Mouse (Mus musculus) midbrain, embryonic 12.5 days (tissue): ENCODE data around the gene 4930539E08Rik. TPM values are rescaled to one million over a fixed set of nuclear protein-coding genes. Genes with fewer than 3 reads are reported as not detected.

Source experiments
- ATAC-seq: fragments of 200-750 bp; cut with Nextera tagmentation; 2 replicates; pipeline ENCODE4 v1.8.0; 2017; ENCODE audit warnings: low read depth, moderate TSS enrichment, moderate library complexity; ENCODE audit not compliant: low FRiP score
- H3K27ac ChIP-seq: fragments of 300-500 bp; sonication (generic); replicated peaks from 2 replicates; pipeline ENCODE4 v1.5.1; 2016; ENCODE audit warnings: mild to moderate bottlenecking
- H3K27me3 ChIP-seq: fragments of 300-500 bp; sonication (generic); 2 replicates; pipeline ENCODE4 v1.6.1; 2016; ENCODE audit warnings: mild to moderate bottlenecking
- H3K36me3 ChIP-seq: fragments of 300-500 bp; sonication (generic); 2 replicates; pipeline ENCODE4 v1.6.1; 2016
- H3K4me1 ChIP-seq: fragments of 300-500 bp; sonication (generic); 2 replicates; pipeline ENCODE4 v1.6.1; 2016
- H3K4me2 ChIP-seq: fragments of 300-500 bp; sonication (generic); replicated peaks from 2 replicates; pipeline ENCODE4 v1.6.1; 2016; ENCODE audit warnings: mild to moderate bottlenecking, moderate library complexity
- H3K4me3 ChIP-seq: fragments of 300-500 bp; sonication (generic); 2 replicates; pipeline ENCODE4 v1.5.1; 2016; ENCODE audit warnings: mild to moderate bottlenecking
- H3K9ac ChIP-seq: fragments of 300-500 bp; sonication (generic); replicated peaks from 2 replicates; pipeline ENCODE4 v1.6.1; 2016; ENCODE audit warnings: mild to moderate bottlenecking, moderate library complexity
- H3K9me3 ChIP-seq: fragments of 300-500 bp; sonication (generic); 2 replicates; pipeline ENCODE4 v1.6.1; 2016; ENCODE audit warnings: mild to moderate bottlenecking
- WGBS: fragments of 180-500 bp; shearing (Covaris S2); methylation state at CpG from one replicate; pipeline ENCODE4 v1.1.7; 2016; 5-methylcytosine and 5-hydroxymethylcytosine counted together
- polyA plus RNA-seq: library from polyadenylated mRNA; unstranded; fragments of >200 nt; fragmentation: Nextera tagmentation; extraction: Ambion mirVana; gene quantifications from 2 replicates; pipeline ENCODE4 v1.2.1, GENCODE M21; 2016

The 4930539E08Rik gene
- polyA plus RNA-seq, result 0.15 and 0.26 TPM in 2 replicates

DNA sequence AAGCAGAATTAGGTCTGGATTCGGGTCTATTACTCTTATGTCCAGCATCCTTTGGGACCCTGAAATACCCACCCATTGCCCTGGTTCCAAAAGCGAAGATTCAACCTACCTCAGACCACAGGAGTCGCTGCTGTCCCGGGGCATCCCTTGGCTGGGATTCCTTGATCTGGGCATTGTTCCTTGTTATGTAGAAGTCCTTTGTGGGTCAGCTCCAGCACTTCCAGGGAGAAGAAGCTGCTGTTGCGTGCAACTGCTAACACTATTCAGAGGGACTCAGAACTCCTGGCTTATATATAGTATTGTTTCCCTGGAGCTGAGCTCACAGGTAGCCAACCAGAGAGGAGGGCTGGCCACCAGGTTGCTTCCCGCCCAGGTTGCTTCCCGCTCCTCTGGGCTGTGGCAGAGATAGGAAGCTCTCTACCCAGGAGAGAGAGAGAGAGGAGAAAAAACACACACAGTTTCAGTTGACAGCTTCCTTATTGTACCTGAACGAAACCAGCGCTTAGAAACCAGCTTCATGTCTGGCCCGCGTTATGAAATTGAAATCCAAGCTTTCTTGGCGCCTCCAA lies at the start of gene 4930539E08Rik:
4930539E08Rik (minus strand) TSS at position 265 of the 569 bp plus-strand sequence.
- Histone ChIP-seq H3K36me3 (no peaks in the 10 kb centered on the region), H3K27me3 (peaks cover 5% of the 10 kb centered on the region), H3K4me2 (no peak within 1 kb of the TSS), H3K9ac (no peak within 1 kb of the TSS), H3K27ac (no peak within 1 kb of the TSS), H3K9me3 (no peaks in the 10 kb centered on the region), H3K4me3 (no peak within 1 kb of the TSS), H3K4me1 (no peaks in the 10 kb centered on the region)
- no peak for ATAC-seq
- 67% methylated on average over 12 of the region's 12 CpGs for WGBS

DNA sequence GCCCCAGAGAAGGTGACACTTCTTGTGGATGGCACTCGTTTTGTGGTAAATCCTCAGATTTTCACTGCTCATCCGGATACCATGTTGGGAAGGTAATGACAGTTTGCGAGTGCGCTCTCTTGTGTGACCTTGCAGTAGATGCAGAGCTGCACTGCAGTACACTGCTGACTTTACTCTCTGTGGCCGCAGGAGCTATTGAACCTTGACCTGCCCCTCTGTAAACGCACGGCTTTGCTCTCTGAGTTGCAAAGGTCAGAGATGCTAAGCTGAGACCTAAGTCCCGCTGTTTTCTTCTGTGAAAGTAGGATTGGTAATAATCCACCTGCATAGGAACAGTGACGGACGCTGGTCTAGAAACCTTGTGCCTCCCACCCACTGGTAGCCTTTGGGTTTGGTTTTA lies 46.5 kb upstream of the 4930539E08Rik start:
- no peak overlapping the region for H3K4me3 ChIP-seq
- no peak overlapping the region for H3K27ac ChIP-seq
- 81% methylated on average over 10 of the region's 10 CpGs for WGBS
- H3K36me3 ChIP-seq, result peaks cover 64% of the 10 kb centered on the region
- no peak overlapping the region for H3K9ac ChIP-seq
- no peaks in the 10 kb centered on the region for H3K27me3 ChIP-seq
- no peak overlapping the region for H3K4me2 ChIP-seq
- H3K4me1 ChIP-seq, result no peaks in the 10 kb centered on the region
- no peaks in the 10 kb centered on the region for H3K9me3 ChIP-seq
- no peak for ATAC-seq

DNA sequence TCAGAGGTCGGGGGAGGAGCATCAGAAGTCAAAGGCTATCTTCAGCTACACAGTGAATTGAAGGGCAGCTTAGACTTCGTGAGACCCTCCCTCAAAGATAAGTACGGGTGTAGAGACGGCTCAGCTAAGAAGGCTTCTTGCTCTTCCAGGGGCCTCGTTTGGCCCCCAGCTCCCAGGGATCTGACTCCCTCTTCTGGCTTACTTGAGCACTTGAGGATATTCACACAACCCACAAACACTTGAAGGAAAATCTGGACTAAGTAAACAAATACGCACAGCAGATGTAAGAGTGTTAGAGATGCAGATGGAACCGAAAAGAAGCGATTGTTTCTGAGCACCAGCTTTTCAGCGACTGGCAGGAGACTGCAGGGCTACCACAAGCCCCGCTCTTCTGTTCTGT lies 45.5 kb upstream of the 4930539E08Rik start:
- Histone ChIP-seq H3K9me3 (no peaks in the 10 kb centered on the region), H3K4me1 (no peaks in the 10 kb centered on the region), H3K36me3 (peaks cover 59% of the 10 kb centered on the region), H3K27me3 (no peaks in the 10 kb centered on the region), H3K27ac (no peak overlapping the region), H3K4me2 (no peak overlapping the region), H3K4me3 (no peak overlapping the region), H3K9ac (no peak overlapping the region)
- ATAC-seq, result no peak
- 69% methylated on average over 10 of the region's 10 CpGs for WGBS

DNA sequence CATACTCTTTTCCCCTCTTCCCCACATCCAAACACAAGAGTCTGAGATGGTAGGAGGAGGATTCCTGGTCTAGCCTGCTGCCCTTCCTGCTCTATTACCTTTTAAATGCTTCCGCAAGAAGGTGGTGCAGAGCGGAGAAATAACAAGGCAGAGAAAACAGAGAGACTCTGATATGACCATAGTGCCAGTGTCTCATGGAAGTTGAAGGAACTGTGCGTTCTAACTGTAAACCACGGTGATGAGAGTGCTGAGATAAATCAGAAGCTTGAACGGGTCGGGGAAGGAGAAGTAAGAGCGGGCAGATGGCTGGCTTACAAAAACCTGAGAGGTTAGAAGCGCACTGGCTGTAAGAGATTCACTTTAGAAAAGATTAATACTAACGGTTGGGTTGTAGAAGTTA lies 39.3 kb upstream of the 4930539E08Rik start:
- Histone ChIP-seq H3K36me3 (peaks cover 15% of the 10 kb centered on the region), H3K4me1 (peaks cover 21% of the 10 kb centered on the region), H3K9me3 (no peaks in the 10 kb centered on the region), H3K4me3 (peak overlapping the region; percentile 7), H3K27me3 (no peaks in the 10 kb centered on the region), H3K4me2 (peak overlapping the region; percentile 74), H3K27ac (no peak overlapping the region), H3K9ac (no peak overlapping the region)
- WGBS, result 99% methylated on average over 9 of the region's 9 CpGs
- ATAC-seq, result no peak

DNA sequence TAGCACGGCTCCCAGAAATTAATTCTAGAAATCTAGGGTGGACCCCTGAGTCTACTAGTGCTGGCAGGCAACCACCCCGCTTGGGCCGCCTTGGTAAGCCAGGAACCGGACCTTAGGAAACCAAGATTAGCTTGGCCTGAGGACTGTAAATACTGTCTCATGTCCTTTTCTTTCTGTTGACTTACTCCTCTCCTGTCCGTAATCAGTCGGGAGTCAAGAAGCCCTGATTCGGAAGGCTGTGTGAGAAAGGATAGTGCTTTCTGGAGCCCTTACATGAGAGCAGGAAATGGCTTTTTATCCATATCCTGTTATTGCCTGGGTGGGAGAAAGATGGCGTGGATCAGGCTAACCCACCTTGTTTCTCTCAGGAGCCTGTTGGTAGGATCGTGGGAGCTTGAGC lies 38.1 kb upstream of the 4930539E08Rik start:
- Histone ChIP-seq H3K4me3 (peak overlapping the region; percentile 70), H3K4me2 (peak overlapping the region; percentile 74), H3K27me3 (no peaks in the 10 kb centered on the region), H3K9me3 (no peaks in the 10 kb centered on the region), H3K27ac (peak overlapping the region; percentile 10), H3K9ac (peak overlapping the region; percentile 75), H3K36me3 (peaks cover 13% of the 10 kb centered on the region), H3K4me1 (peaks cover 21% of the 10 kb centered on the region)
- WGBS, result 33% methylated on average over 9 of the region's 9 CpGs
- ATAC-seq, result no peak

DNA sequence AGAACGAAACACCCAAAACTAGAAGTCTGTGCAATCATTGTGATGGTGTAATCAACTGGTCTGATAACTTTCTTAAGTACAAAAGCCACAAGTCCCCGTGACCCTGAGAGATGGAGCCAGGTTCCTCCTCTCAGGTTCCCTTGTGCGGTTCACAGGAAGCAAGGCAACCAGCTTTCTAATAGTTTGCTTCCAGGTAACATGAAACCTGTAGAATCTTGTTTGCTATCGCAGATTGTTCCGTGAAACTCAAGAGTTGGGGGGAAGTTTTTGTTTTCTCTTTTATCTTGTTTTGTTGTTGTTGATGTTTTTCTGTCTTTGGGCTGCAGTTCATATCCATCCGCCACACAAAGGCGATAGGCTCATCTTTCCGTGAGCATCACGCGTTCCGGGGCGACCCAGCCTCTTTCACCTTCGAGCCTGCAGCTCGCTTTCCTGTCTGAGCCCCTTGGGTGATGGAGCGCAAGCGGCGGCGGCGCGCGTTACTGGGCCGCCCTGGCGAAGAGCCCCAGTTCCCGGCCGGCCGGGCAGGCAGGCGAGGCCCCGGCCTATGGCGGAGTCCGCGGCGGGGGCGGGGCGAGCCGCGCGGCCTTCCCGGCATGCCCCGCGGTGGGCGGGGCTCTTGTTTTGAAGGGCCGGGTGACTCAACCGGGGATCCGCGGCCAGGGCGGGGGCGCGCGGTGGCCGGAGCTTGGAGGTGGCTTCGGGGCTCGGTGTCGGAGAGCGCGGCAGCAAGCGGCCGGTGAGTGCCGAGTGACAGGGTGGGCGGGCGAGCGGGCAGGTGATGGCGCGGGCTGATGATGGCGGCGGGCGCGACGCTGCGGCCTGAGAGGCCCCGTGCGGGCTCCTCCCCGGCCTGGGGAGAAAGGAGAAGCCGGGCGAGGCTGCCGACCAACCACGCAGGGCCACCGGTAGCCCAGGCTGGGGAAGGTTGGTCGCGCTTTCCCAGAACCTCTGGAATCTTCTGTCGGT lies 37.0 kb upstream of the 4930539E08Rik start, which contains the start of gene Kctd20:
Kctd20 (plus strand) TSS at position 120 of the 969 bp plus-strand sequence.
- WGBS, result 1% methylated on average over 80 of the region's 80 CpGs
- peak within 1 kb of the TSS; percentile 94 for H3K27ac ChIP-seq

DNA sequence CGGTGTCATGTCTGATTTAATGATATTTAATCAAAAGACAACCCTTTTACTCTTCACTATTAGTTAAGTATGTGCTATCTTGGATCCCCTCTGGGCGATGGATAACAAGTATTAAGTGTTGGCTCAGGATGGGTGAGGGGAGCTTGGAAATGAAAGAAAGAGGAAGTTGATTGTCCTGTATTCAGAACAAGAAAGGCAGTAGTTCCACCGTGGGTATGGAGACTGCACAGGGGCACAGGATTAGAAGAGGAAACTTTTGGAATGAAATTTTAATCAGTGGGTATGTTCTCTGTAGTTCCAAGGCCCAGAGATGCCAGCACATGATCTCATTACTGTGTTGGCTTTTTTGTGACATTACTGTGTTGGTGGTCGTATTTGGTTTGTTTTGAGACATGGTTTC lies 35.6 kb upstream of the 4930539E08Rik start:
- Histone ChIP-seq H3K9ac (no peak overlapping the region), H3K36me3 (no peaks in the 10 kb centered on the region), H3K4me3 (no peak overlapping the region), H3K27me3 (no peaks in the 10 kb centered on the region), H3K4me1 (peaks cover 21% of the 10 kb centered on the region), H3K4me2 (no peak overlapping the region), H3K27ac (no peak overlapping the region), H3K9me3 (peaks cover 6% of the 10 kb centered on the region; the same call in 1 of the 2 replicates)
- ATAC-seq, result no peak
- WGBS, result 87% methylated on average over 4 of the region's 4 CpGs

More for the DNA sequence above, 37.0 kb upstream of the 4930539E08Rik start, which contains the start of gene Kctd20:
- H3K4me3 ChIP-seq, result peak within 1 kb of the TSS; percentile 70
- peaks cover 7% of the 10 kb centered on the region; the same call in 1 of the 2 replicates for H3K36me3 ChIP-seq
- peak; percentile 93 for ATAC-seq
- peaks cover 5% of the 10 kb centered on the region; the same call in 1 of the 2 replicates for H3K9me3 ChIP-seq
- H3K9ac ChIP-seq, result peak within 1 kb of the TSS; percentile 75
- H3K4me1 ChIP-seq, result peaks cover 21% of the 10 kb centered on the region
- H3K27me3 ChIP-seq, result no peaks in the 10 kb centered on the region
- H3K4me2 ChIP-seq, result peak within 1 kb of the TSS; percentile 74

DNA sequence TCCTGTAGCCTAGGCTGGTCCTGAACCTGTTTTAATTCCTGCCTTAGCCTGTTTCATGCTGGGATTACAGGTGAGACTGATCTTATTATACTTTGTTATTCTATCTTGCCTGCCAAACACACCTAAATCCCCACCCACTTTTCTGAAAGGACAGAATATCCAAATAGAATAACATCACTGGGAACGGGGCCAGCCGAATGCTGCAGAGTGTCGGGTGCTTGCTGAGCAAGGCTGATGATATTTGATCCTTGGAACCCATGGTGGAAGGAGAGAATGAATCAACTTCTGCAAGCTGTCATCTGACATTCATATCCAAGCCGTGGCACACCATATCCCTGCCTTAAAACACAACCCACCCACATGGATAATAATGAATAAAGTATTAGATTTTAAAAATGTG lies 33.5 kb upstream of the 4930539E08Rik start:
- H3K4me1 ChIP-seq, result peaks cover 11% of the 10 kb centered on the region
- no peaks in the 10 kb centered on the region for H3K27me3 ChIP-seq
- no peak overlapping the region for H3K4me2 ChIP-seq
- no peak overlapping the region for H3K4me3 ChIP-seq
- H3K9ac ChIP-seq, result no peak overlapping the region
- H3K27ac ChIP-seq, result no peak overlapping the region
- H3K36me3 ChIP-seq, result no peaks in the 10 kb centered on the region
- peaks cover 6% of the 10 kb centered on the region; the same call in 1 of the 2 replicates for H3K9me3 ChIP-seq
- WGBS, result 86% methylated on average over 4 of the region's 4 CpGs
- no peak for ATAC-seq

DNA sequence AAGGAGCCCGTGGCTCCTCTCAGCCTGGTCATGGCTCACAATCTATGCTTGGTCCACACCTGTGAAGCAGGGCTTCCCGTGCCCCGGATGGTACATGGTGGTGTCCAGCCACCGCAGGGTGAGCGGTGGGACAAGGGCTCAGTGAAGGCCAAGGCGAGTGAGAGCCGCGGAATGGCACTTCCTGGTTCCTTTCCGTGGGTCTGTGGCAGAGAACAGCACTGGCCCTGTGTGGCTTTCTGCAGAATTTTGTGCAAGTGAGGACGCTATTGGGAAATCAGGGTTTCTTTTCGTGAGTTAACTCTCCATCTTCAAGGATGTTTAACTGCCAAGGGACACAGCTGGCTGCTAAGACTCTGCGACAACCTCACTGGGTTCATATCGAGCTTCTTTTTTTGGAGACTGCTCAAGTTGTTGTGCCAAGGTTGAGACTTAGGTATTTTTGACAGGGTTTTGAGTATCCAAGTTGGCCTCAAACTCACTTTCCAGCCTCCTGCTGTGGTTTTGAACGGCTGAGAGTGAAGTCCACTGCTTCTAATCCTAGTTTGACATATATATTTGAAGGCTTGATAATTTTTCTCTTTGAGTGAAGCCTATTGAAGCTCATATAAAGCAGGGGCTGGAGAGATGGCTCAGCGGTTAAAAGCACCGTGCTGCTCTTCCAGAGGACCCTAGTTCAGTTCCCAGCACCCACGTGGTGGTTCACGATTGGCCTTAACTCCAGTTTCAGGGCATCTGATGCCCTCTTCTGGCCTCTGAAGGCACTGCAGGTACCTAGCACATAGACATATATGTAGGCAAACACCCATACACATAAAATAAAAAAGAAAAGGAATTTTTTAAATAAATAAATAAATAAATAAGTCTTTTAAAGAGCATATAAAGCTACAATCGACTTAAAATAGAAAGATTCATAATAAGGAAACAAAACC lies 32.2 kb upstream of the 4930539E08Rik start:
- H3K4me3 ChIP-seq, result no peak overlapping the region
- 91% methylated on average over 19 of the region's 19 CpGs for WGBS
- no peak for ATAC-seq

DNA sequence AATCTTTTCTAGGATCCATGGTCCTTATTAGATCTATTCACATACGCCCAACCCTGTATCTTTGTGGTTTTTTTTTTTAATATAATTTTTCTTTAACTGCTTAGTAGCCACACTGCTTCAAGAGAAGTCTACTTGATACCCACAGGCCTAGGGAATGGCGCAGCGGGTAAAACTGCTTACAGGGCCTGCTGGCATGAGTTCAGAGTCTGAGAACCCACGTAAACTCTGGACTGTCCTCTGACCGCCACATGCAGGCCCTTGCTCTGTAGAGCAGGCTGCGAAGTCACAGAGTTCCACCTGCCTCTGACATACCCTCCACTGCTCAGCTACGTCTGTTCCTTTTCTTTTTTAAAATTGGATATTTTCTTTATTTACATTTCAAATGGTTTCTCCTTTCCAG lies 29.4 kb upstream of the 4930539E08Rik start:
- 92% methylated on average over 7 of the region's 7 CpGs for WGBS
- no peak overlapping the region for H3K4me2 ChIP-seq
- H3K36me3 ChIP-seq, result no peaks in the 10 kb centered on the region
- H3K4me3 ChIP-seq, result no peak overlapping the region
- no peak overlapping the region for H3K9ac ChIP-seq
- no peaks in the 10 kb centered on the region for H3K4me1 ChIP-seq
- no peaks in the 10 kb centered on the region for H3K27me3 ChIP-seq
- no peak for ATAC-seq
- H3K27ac ChIP-seq, result no peak overlapping the region
- peaks cover 6% of the 10 kb centered on the region; the same call in 1 of the 2 replicates for H3K9me3 ChIP-seq

More for the DNA sequence above, 32.2 kb upstream of the 4930539E08Rik start:
- Histone ChIP-seq H3K4me1 (peaks cover 5% of the 10 kb centered on the region), H3K9ac (no peak overlapping the region), H3K9me3 (peaks cover 6% of the 10 kb centered on the region; the same call in 1 of the 2 replicates), H3K4me2 (no peak overlapping the region), H3K36me3 (no peaks in the 10 kb centered on the region), H3K27me3 (no peaks in the 10 kb centered on the region), H3K27ac (no peak overlapping the region)

DNA sequence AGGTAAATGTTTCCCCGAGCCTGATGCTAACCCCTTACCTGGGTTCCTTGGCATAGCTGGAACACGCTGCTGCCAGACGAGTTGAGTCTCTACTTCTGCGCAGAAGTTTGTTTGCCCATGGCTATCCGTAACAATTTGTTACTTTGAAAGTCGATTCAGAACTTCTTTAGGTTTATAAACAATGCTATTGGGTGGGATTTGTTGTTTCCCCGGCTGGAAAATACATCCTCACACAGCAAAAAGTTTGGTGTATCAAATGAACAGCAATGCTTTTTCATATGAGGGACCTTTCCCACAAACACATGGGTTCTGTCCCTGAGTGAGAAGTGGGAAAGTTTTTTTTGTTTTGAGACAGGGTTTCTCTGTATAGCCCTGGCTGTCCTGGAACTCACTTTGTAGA lies 28.6 kb upstream of the 4930539E08Rik start, which contains the start of gene Pxt1:
Pxt1 (minus strand) TSS at position 101 of the 400 bp plus-strand sequence.
- ATAC-seq, result no peak
- WGBS, result 88% methylated on average over 7 of the region's 7 CpGs

More for the DNA sequence above, 28.6 kb upstream of the 4930539E08Rik start, which contains the start of gene Pxt1:
- Histone ChIP-seq H3K27me3 (no peaks in the 10 kb centered on the region), H3K9me3 (peaks cover 6% of the 10 kb centered on the region; the same call in 1 of the 2 replicates), H3K9ac (no peak within 1 kb of the TSS), H3K4me1 (no peaks in the 10 kb centered on the region), H3K4me3 (no peak within 1 kb of the TSS), H3K27ac (no peak within 1 kb of the TSS), H3K36me3 (no peaks in the 10 kb centered on the region), H3K4me2 (no peak within 1 kb of the TSS)
